Mouse (Mus musculus) kidney, adult 2 months (tissue): Measurements from ENCODE around the gene Ttll7. TPM values are rescaled to one million over a fixed set of nuclear protein-coding genes. Genes with fewer than 3 reads are reported as not detected.
A peak's percentile ranks its signal among the peaks of the same experiment; 100 is the strongest.

Experiments
- DNase-seq: peaks from one replicate; pipeline ENCODE4 v3.0.0; 2021
- H3K27ac ChIP-seq: fragments of 200-500 bp; 2 replicates; pipeline ENCODE4 v1.5.1; 2012; ENCODE audit warnings: low read depth, low read length, control low read depth, inconsistent platforms; ENCODE audit not compliant: insufficient read depth
- H3K27me3 ChIP-seq: fragments of 200-500 bp; replicated peaks from 2 replicates; pipeline ENCODE4 v1.6.1; 2012; ENCODE audit warnings: mild to moderate bottlenecking, moderate library complexity, low read length, inconsistent platforms; ENCODE audit not compliant: control insufficient read depth, insufficient read depth
- H3K36me3 ChIP-seq: fragments of 200-500 bp; 2 replicates; pipeline ENCODE4 v1.6.1; 2012; ENCODE audit warnings: mild to moderate bottlenecking, moderate library complexity, low read length, inconsistent platforms; ENCODE audit not compliant: control insufficient read depth, insufficient read depth
- H3K4me1 ChIP-seq: fragments of 200-500 bp; 2 replicates; pipeline ENCODE4 v1.6.1; 2011; ENCODE audit warnings: low read length; ENCODE audit not compliant: control insufficient read depth, insufficient read depth
- H3K4me3 ChIP-seq: fragments of 200-500 bp; 2 replicates; pipeline ENCODE4 v1.5.1; 2011; ENCODE audit warnings: mild to moderate bottlenecking, low read depth, low read length, control low read depth; ENCODE audit not compliant: insufficient read depth
- CTCF ChIP-seq: fragments of 200-500 bp; conservative IDR thresholded peaks from 2 replicates; pipeline ENCODE4 v1.5.1; 2011; ENCODE audit warnings: low read depth, mild to moderate bottlenecking, control low read depth, low read length, moderate library complexity, mixed read lengths; ENCODE audit not compliant: insufficient read depth, insufficient read length
- POLR2A ChIP-seq: fragments of 200-500 bp; IDR thresholded peaks from one replicate; pipeline ENCODE4 v1.6.1; 2011; ENCODE audit warnings: low read depth, low read length, control low read depth
- WGBS: fragments of 180-500 bp; shearing (Covaris S2); methylation state at CpG from one replicate; pipeline ENCODE4 v1.1.7; 2018; 5-methylcytosine and 5-hydroxymethylcytosine counted together
- polyA plus RNA-seq: library from polyadenylated mRNA; depleted of rRNA; stranded (reverse); fragments of >200 nt; gene quantifications from 2 replicates; pipeline ENCODE4 v1.2.3, GENCODE M21; 2012

Ttll7 gene
- polyA plus RNA-seq, 1 experiment: 0.84 TPM

- no peak for TF ChIP-seq POLR2A
- TF ChIP-seq CTCF: no peak
- no peaks in the 10 kb centered on the region for H3K36me3 ChIP-seq
- H3K4me3 ChIP-seq: no peak overlapping the region
These were observed 104.6 kb downstream of the Ttll7 start for GRCm38 (mm10) chr3:146956792-146957191.

GRCm38 (mm10) chr3:146962838-146963237, 110.7 kb downstream of the Ttll7 start:
- Histone ChIP-seq H3K4me1 (no peaks in the 10 kb centered on the region), H3K27ac (no peak overlapping the region), H3K36me3 (no peaks in the 10 kb centered on the region), H3K4me3 (no peak overlapping the region), H3K27me3 (no peaks in the 10 kb centered on the region)
- no peak for TF ChIP-seq POLR2A
- TF ChIP-seq CTCF: no peak
- DNase-seq: no peak

More at GRCm38 (mm10) chr3:146956792-146957191, 104.6 kb downstream of the Ttll7 start:
- 94% methylated on average over 8 of the region's 8 CpGs for WGBS
- Histone ChIP-seq H3K4me1 (no peaks in the 10 kb centered on the region), H3K27me3 (no peaks in the 10 kb centered on the region), H3K27ac (no peak overlapping the region)
- DNase-seq: no peak

GRCm38 (mm10) chr3:146964384-146964783, 112.2 kb downstream of the Ttll7 start:
- H3K27ac ChIP-seq: no peak overlapping the region
- H3K27me3 ChIP-seq: no peaks in the 10 kb centered on the region
- no peak for DNase-seq
- no peaks in the 10 kb centered on the region for H3K36me3 ChIP-seq
- 83% methylated on average over 3 of the region's 3 CpGs for WGBS
- no peak overlapping the region for H3K4me3 ChIP-seq
- TF ChIP-seq POLR2A: no peak
- TF ChIP-seq CTCF: no peak
- H3K4me1 ChIP-seq: no peaks in the 10 kb centered on the region

- 66% methylated on average over 7 of the region's 7 CpGs for WGBS
- TF ChIP-seq CTCF: no peak
- no peak for TF ChIP-seq POLR2A
- Histone ChIP-seq H3K4me1 (no peaks in the 10 kb centered on the region), H3K4me3 (no peak overlapping the region), H3K27ac (no peak overlapping the region), H3K27me3 (no peaks in the 10 kb centered on the region), H3K36me3 (no peaks in the 10 kb centered on the region)
- DNase-seq: no peak
These were observed 115.1 kb downstream of the Ttll7 start for GRCm38 (mm10) chr3:146967242-146967641.

- H3K36me3 ChIP-seq: no peaks in the 10 kb centered on the region
- H3K4me1 ChIP-seq: no peaks in the 10 kb centered on the region
- H3K27me3 ChIP-seq: no peaks in the 10 kb centered on the region
- no peak overlapping the region for H3K27ac ChIP-seq
- TF ChIP-seq POLR2A: no peak
- no peak for TF ChIP-seq CTCF
- no peak for DNase-seq
- no peak overlapping the region for H3K4me3 ChIP-seq
- WGBS: 86% methylated on average over 4 of the region's 4 CpGs
These were observed 115.7 kb downstream of the Ttll7 start for GRCm38 (mm10) chr3:146967834-146968233.

GRCm38 (mm10) chr3:146978272-146978671, 126.1 kb downstream of the Ttll7 start:
- no peak for DNase-seq
- no peak overlapping the region for H3K27ac ChIP-seq
- H3K36me3 ChIP-seq: no peaks in the 10 kb centered on the region
- H3K4me3 ChIP-seq: no peak overlapping the region
- no peaks in the 10 kb centered on the region for H3K27me3 ChIP-seq
- no peaks in the 10 kb centered on the region for H3K4me1 ChIP-seq
- WGBS: 89% methylated on average over 3 of the region's 3 CpGs
- TF ChIP-seq CTCF (no peak), POLR2A (no peak)

- WGBS: 24% methylated on average over 26 of the region's 26 CpGs
- no peaks in the 10 kb centered on the region for H3K36me3 ChIP-seq
- peak; percentile 6 for DNase-seq
- no peaks in the 10 kb centered on the region for H3K4me1 ChIP-seq
- no peaks in the 10 kb centered on the region; the same call in 1 of the 2 replicates for H3K27me3 ChIP-seq
- H3K27ac ChIP-seq: no peak overlapping the region
- TF ChIP-seq POLR2A (no peak), CTCF (peak; percentile 55; the same call in 1 of the 2 replicates)
- H3K4me3 ChIP-seq: no peak overlapping the region
These were observed 141.9 kb downstream of the Ttll7 start for GRCm38 (mm10) chr3:146993834-146994669.
